Mouse (Mus musculus): ENCODE results near the gene Zmynd8. TPM values are rescaled to one million over a fixed set of nuclear protein-coding genes. Genes with fewer than 3 reads are reported as not detected.

Zmynd8 gene
- polyA plus RNA-seq, 1 experiment from 2014 or later, result 98.3 TPM

DNA sequence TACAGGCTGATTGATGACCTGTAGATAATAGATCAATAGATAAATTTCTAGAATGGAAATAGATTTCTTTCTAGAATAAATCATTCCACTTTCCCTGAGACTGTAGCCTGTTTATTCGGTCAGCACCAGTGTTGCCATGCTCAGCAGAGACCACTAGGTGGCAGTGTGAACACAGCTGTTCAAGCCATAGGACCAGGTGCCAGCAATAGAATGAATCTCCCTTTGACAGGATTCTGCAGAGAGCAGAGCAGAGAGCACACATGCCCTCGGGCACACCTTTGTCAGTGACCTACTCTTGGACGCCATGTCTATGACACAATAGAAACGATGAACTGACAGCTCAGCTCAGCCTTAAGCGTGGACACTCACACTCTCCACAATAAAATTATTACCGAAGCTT lies 119.9 kb downstream of the Zmynd8 start:
- H3K27me3 ChIP-seq, result no peaks in the 10 kb centered on the region
- CTCF ChIA-PET, result interaction anchor here (0.7 to 1.5 kb wide), 4 partner anchors 8 to 246 kb away, joined by 3 to 5 read pairs (median 4); no protein-coding TSS in a partner anchor
- TF ChIP-seq CTCF (IDR thresholded peaks at IDR 0.05), result no peak
- ATAC-seq (no peak), DNase-seq (ENCODE audit: low read depth, low spot score) (no peak)
- in situ Hi-C loops (cut with MboI; ENCODE audit: low pct_unique_long_range_greater_than_20kb), result no loop called here
- POLR2A ChIA-PET, result interaction anchor here (0.6 to 1.0 kb wide), 2 partner anchors 14 to 42 kb away, joined by 3 read pairs; no protein-coding TSS in a partner anchor

GRCm38 (mm10) chr2:165769375-165769948 lies 129.4 kb downstream of the Zmynd8 start:
- CTCF ChIA-PET, result interaction anchor here (1.0 to 1.2 kb wide), 2 partner anchors 9 to 14 kb away, joined by 4 read pairs; no protein-coding TSS in a partner anchor
- in situ Hi-C loops (cut with MboI; ENCODE audit: low pct_unique_long_range_greater_than_20kb), result no loop called here
- ATAC-seq, result peak; percentile 54

GRCm38 (mm10) chr2:165768805-165769358 lies 129.9 kb downstream of the Zmynd8 start:
- no peaks in the 10 kb centered on the region for H3K27me3 ChIP-seq
- ATAC-seq, result no peak
- ChIA-PET POLR2A (no interaction called here), CTCF (interaction anchor here (1.0 to 1.2 kb wide), 2 partner anchors 9 to 13 kb away, joined by 4 read pairs; no protein-coding TSS in a partner anchor)
- no peak for TF ChIP-seq CTCF (IDR thresholded peaks at IDR 0.05)
- in situ Hi-C loops (cut with MboI; ENCODE audit: low pct_unique_long_range_greater_than_20kb), result no loop called here
- no peak for DNase-seq (ENCODE audit: low read depth, low spot score)

More at GRCm38 (mm10) chr2:165769375-165769948, 129.4 kb downstream of the Zmynd8 start:
- no peaks in the 10 kb centered on the region for H3K27me3 ChIP-seq
- TF ChIP-seq CTCF (IDR thresholded peaks at IDR 0.05), result no peak
- POLR2A ChIA-PET, result interaction anchor here (1.0 kb wide), 1 partner anchor 15 kb away, joined by 3 read pairs; no protein-coding TSS in a partner anchor
- peak; percentile 62 for DNase-seq (ENCODE audit: low read depth, low spot score)

- ChIA-PET POLR2A (no interaction called here), CTCF (interaction anchor here (1.3 kb wide), 1 partner anchor 9 kb away, joined by 4 read pairs; no protein-coding TSS in a partner anchor)
- DNase-seq (ENCODE audit: low read depth, low spot score) (peak; percentile 97), ATAC-seq (peak; percentile 91)
- in situ Hi-C loops (cut with MboI; ENCODE audit: low pct_unique_long_range_greater_than_20kb), result no loop called here
- no peak for TF ChIP-seq CTCF (IDR thresholded peaks at IDR 0.05)
- no peaks in the 10 kb centered on the region for H3K27me3 ChIP-seq
Observed at GRCm38 (mm10) chr2:165759421-165759985, 139.3 kb downstream of the Zmynd8 start.

GRCm38 (mm10) chr2:165758534-165758933 lies 140.3 kb downstream of the Zmynd8 start:
- in situ Hi-C loops (cut with MboI; ENCODE audit: low pct_unique_long_range_greater_than_20kb), result no loop called here
- no peak for TF ChIP-seq CTCF (IDR thresholded peaks at IDR 0.05)
- H3K27me3 ChIP-seq, result no peaks in the 10 kb centered on the region
- ATAC-seq, result no peak
- POLR2A ChIA-PET, result no interaction called here
- no peak for DNase-seq (ENCODE audit: low read depth, low spot score)
- CTCF ChIA-PET, result interaction anchor here (0.9 kb wide), 1 partner anchor 130 kb away, joined by 3 read pairs; no protein-coding TSS in a partner anchor

DNA sequence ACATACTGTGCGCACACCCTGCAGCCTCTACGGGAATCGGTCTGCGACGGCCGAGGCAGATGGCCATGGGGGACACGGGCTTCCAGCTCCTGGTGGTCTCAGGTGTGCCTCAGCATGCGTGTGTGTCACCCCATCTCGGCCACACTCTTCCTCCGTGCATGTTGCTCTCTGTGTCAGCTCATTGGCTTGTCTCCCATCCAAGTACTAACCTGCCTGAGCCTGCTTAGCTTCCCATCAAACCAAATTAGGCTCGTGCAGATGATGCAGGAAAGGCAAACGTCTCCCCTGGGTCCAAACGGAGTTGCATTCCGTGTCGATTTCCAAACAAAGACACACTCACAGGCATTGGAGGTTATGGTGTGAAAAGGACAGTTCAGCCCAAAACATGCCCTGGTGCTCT lies 141.0 kb downstream of the Zmynd8 start:
- H3K27me3 ChIP-seq, result no peaks in the 10 kb centered on the region
- no peak for TF ChIP-seq CTCF (IDR thresholded peaks at IDR 0.05)
- CTCF ChIA-PET, result interaction anchor here (0.9 to 1.1 kb wide), 2 partner anchors 130 to 367 kb away, joined by 3 read pairs; no protein-coding TSS in a partner anchor
- POLR2A ChIA-PET, result interaction anchor here (0.6 kb wide), 1 partner anchor 215 kb away, joined by 3 read pairs; no protein-coding TSS in a partner anchor
- no peak for ATAC-seq
- in situ Hi-C loops (cut with MboI; ENCODE audit: low pct_unique_long_range_greater_than_20kb), result no loop called here
- DNase-seq (ENCODE audit: low read depth, low spot score), result no peak

GRCm38 (mm10) chr2:165752704-165753103 lies 146.1 kb downstream of the Zmynd8 start:
- in situ Hi-C loops (cut with MboI; ENCODE audit: low pct_unique_long_range_greater_than_20kb), result loop anchor here (5.0 kb wide), 1 partner anchor 225 kb away; no protein-coding TSS in a partner anchor
- ChIA-PET POLR2A (no interaction called here), CTCF (no interaction called here)
- H3K27me3 ChIP-seq, result no peaks in the 10 kb centered on the region
- DNase-seq (ENCODE audit: low read depth, low spot score) (no peak), ATAC-seq (no peak)
- TF ChIP-seq CTCF (IDR thresholded peaks at IDR 0.05), result no peak

- TF ChIP-seq CTCF (IDR thresholded peaks at IDR 0.05), result no peak
- no peaks in the 10 kb centered on the region for H3K27me3 ChIP-seq
- ChIA-PET CTCF (interaction anchor here (1.1 to 1.8 kb wide), 3 partner anchors 157 to 254 kb away, joined by 3 to 7 read pairs (median 3); no protein-coding TSS in a partner anchor), POLR2A (no interaction called here)
- ATAC-seq (peak; percentile 57), DNase-seq (ENCODE audit: low read depth, low spot score) (no peak)
- in situ Hi-C loops (cut with MboI; ENCODE audit: low pct_unique_long_range_greater_than_20kb), result loop anchor here (5.0 kb wide), 1 partner anchor 224 kb away; no protein-coding TSS in a partner anchor
Observed at GRCm38 (mm10) chr2:165751068-165751467, 147.7 kb downstream of the Zmynd8 start.

GRCm38 (mm10) chr2:165748426-165748825 lies 150.4 kb downstream of the Zmynd8 start:
- ATAC-seq (no peak), DNase-seq (ENCODE audit: low read depth, low spot score) (no peak)
- ChIA-PET CTCF (interaction anchor here (0.6 kb wide), 1 partner anchor 13 kb away, joined by 3 read pairs; no protein-coding TSS in a partner anchor), POLR2A (no interaction called here)
- in situ Hi-C loops (cut with MboI; ENCODE audit: low pct_unique_long_range_greater_than_20kb), result no loop called here
- H3K27me3 ChIP-seq, result no peaks in the 10 kb centered on the region
- no peak for TF ChIP-seq CTCF (IDR thresholded peaks at IDR 0.05)

DNA sequence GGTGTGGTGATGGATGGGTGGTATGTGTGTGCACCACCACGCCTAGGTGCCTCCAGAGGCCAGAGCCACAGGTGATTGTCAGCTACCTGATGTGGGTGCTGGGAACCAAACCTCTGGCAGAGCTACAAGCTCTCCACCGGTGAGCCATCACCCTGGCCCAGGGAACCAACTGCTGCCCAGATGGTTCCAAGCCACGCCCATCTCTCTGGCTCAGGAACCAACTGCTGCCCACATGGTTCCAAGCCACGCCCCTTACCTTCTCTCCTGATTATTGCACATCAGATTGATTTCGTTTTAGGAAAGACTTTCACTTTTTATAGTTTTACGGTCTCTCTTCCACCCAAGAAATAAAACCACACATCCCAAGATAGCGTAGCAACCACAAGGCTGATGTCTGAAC lies 150.8 kb downstream of the Zmynd8 start:
- TF ChIP-seq CTCF (IDR thresholded peaks at IDR 0.05), result no peak
- DNase-seq (ENCODE audit: low read depth, low spot score), result no peak
- ChIA-PET POLR2A (no interaction called here), CTCF (no interaction called here)
- H3K27me3 ChIP-seq, result no peaks in the 10 kb centered on the region
- no peak for ATAC-seq
- in situ Hi-C loops (cut with MboI; ENCODE audit: low pct_unique_long_range_greater_than_20kb), result no loop called here
